Mouse (Mus musculus): Measurements from ENCODE around the gene Rae1.

Rae1 gene

DNA sequence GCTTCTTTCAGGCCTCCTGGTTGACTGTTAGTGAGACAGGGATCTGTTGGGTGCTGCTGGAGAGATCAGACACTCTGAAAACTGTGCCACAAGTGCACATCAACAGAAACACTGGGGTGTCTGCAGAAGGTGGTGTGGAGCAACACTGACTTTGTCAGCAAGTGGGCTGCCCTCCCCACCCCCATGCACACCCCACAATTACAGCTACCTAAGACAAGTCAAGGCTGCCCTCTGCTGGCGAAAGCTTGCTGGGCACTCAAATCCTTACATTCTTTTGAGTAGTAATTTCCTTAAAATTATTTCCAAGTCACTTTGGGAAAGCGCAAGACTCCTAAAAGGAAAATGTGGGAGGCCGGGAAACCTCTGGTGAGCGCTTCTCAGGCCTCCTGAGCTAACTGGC lies 3.7 kb upstream of the Rae1 start:
- peak; percentile 63 for DNase-seq (ENCODE audit: low read depth, low spot score)

DNA sequence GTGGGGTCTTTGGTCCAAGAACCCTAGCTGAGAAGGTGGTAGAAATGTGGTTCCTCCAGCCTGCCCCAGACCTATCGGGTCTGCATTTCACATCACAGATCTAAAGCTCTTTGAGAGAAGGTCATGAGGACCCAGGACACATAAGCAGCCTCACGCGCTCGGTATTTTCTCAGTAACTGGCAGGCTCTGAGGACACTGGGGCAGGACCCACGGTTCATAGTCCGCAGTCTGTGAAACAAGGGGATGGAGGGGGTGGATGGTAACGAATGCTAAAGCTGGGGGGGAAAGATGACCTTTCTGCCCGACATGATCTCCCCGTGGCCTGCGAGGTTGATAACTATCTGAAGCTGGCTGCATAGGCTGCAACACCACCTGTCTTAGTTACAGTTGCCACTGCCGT lies 2.2 kb upstream of the Rae1 start:
- DNase-seq (ENCODE audit: low read depth, low spot score): no peak

DNA sequence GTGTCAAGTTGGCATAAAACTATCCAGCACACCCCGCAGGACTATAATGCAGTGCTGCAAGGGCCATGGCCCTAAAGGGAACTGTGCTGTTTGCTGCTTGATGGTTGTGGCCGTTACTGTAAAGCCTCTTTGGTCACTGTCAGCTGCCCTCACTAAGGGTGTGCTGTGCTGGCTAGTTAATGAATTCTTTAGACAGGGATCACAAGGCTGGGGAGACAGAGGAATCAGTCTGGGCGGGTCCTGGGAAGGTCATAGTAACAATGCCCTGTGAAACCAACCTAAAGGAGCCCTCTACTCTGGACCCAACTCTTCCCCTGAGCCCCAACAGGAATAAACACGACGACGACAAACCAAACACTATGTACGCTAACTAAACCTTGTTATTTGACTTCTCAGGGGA lies 1.4 kb upstream of the Rae1 start:
- no peak for DNase-seq (ENCODE audit: low read depth, low spot score)

DNA sequence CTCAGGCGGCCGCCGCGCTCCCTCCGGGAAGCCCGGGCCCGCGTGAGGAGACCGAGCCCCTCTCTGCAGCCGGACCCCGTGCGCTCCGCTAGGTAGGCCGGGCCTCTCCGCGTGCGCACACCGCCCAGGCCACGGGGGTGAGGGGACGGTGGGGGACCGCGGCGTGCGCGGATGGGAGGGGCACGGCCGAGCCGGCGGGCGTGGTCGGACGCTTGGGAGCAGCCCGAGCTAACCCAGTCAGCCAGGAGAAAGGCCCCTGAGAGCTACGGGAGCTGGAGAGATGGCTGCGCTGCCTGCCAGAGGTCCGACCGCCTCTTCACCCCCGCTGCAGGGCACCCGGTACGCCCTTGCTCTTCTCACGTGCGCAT lies 352 bp downstream of the Rae1 start:
- no peak for DNase-seq (ENCODE audit: low read depth, low spot score)

DNA sequence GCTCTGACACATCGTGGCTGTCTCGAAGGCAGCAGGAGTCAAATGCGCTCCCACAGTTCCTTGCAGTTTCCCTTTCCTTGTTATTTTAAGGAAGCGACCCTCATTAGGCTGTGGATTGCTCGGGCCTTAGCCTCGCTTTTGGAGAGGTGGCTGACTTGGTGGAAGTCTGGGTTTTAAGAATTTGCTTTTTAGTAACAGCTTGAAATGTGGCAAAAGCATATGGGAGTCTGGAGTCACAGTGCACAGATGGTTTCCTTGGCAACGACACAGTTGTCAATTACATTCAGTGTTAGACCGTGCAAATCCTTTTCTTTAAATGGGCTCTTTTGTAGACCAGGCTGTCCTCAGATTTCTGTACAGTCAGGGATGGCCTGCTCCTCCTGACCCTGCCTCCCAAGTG lies 1.0 kb downstream of the Rae1 start:
- no peak for DNase-seq (ENCODE audit: low read depth, low spot score)

DNA sequence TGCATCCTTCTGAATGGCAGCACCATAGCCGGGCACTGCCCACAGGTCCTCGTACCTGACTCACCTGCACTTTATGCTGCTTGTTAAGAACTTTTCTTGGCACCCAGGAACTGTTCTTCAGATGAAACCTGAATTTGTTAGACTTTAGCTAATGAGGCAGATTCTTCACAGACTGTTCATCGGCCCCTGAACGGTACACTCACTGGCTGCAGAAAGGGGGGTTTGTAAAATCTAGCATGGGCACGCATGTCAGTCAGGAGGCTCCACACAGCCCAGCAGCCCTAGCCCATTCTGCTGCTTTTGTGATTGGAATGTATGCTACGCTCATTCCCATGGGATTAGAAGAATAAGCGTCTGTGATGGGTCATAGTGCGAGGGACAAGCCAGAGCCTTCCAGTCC lies 3.8 kb downstream of the Rae1 start:
- no peak for DNase-seq (ENCODE audit: low read depth, low spot score)

DNA sequence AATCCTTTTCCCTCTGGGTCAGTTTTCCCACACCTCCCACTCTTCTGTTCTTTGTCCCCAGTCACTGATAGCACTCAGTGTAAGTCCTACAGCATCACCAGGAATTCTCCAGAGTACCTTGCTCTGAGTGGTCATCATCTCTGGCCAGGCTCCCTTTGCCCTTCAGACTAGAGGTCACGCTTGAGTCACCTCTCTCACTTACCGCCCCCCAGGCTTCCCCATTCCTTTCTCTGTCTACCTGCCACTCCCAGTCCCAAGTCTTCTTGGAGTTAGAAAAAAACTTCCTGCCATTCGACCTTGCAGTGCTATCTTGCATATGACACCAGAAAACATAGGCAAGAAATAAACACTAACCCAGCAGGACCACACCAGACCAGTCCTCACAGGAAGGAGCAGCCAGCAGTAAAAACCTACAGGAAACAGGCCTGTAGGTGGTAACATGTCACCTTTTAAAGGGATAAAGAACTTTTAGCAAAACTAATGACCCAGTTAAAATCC lies 10.4 kb downstream of the Rae1 start:
- no peak for DNase-seq (ENCODE audit: low read depth, low spot score)

DNA sequence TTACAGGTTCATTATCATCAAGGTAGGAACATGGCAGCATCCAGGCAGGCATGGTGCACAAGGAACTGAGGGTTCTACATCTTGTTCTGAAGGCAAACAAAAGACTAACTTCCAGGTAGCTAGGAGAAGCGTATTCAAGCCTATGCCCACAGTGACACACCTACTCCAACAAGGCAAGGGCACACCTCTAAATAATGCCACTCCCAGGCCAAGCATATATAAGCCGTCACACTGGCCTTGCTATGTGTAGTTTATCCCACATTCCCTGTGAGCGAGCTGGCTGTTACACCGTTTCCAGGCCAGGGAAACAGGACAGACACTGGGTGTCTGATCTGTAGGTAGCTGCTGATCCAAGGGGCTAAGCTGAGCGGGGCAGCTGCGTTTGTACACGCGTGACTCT lies 11.5 kb downstream of the Rae1 start:
- DNase-seq (ENCODE audit: low read depth, low spot score): no peak

DNA sequence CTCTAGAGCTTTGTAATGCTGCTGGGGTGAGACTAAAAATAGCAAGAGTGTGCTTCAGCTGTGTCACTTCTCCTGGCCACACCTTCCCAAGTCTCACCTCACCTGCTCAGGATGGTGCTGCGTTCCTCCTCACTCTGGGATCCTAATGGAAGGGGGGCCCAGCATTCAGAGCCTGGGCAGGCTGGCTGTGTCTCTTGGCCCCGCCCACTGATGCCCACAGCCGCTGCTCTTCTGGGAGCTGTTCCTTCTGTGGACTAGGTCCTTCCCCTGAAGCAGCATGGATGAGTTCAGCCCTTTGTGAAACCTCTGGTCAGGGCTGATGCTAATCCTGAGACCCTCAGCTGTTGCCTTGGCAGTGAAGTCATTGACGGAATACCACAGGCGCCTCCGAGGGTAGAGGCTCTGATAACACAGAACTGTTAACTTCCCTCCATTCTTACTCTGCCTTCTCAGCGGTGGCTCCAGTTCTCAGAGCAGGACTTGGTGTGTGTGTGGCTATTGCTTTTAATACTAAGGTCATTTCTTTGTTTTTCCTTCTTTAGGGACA lies 14.9 kb downstream of the Rae1 start:
- no peak for DNase-seq (ENCODE audit: low read depth, low spot score)

DNA sequence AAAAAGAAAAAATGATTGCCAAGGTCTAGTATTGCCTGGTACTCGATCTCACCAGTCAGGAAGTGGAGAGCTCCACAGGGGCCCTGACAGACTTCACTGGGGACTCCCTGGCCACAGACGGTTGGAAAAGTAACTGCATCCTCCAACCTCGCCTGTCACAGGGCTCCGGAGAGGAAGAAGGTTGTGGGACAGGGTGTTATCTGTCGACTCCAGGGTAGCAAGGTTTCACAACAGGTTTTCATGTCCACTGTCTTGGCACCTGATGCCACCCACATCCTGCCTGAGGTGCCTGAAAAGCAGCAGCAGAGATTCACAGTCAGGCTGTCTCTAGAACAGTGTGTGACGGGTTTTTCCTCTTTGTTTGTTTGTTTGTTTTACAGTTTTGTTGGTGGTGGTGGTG lies 18.0 kb downstream of the Rae1 start:
- DNase-seq (ENCODE audit: low read depth, low spot score): no peak

DNA sequence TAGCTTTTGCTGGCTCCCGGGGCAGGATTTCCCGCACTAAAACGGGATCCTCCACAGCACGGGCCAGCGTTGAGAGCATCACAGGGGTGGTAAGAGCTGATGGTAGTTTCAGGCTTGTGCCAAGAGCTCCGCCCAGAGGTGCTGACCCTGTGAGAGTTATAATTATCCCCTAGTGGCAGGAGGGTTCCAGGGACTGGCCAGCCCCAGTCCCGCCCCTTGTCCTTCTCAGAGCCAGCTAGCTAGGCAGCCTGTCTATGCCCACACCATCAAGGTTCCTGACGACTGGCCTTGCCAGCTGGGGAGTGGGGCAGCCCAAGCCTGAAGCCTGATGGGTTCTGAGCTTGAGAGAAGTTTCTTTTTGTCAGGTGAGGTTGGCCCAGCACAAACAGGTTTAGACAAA lies 18.7 kb downstream of the Rae1 start:
- DNase-seq (ENCODE audit: low read depth, low spot score): no peak

DNA sequence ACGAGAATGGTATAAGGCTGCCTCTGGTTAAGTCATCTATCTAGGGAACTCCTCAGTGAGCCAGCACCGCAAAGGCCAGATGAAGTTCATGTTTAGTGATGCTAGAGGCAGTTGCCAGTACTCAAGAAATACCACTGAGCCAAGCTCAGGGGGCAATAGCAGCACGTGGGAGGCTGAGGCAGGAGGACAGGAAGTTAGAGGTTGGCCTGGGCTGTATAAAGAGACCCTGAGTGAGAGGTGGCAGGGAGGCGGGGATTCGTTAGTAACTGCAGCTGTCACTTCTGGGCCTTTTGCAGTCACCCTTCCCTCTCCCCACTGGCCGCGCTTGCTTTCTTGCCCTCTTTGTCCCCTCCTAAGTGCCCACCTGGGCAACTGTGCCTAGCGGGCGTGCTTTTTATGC lies 19.4 kb downstream of the Rae1 start:
- DNase-seq (ENCODE audit: low read depth, low spot score): no peak

DNA sequence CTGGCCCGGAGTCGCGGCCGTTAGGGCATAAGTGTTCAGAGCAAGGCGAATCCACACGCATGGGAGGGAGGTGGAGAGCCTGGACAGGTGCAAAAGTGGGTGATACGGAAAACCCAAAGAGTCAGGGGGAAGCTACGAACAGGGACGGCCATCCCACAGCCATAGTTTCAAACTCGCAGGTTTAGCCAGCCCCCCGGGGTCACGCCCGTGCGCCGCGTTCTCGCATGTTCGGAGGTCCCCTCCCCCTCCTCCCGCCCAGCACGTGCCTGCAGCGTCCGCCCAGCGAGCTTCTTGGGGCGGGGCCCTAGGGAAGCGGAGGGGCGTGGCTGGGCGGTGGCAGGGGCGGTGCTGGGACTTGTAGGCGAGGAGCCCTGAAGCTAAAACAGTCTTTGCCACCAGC lies 19.9 kb downstream of the Rae1 start:
- peak; percentile 61 for DNase-seq (ENCODE audit: low read depth, low spot score)

DNA sequence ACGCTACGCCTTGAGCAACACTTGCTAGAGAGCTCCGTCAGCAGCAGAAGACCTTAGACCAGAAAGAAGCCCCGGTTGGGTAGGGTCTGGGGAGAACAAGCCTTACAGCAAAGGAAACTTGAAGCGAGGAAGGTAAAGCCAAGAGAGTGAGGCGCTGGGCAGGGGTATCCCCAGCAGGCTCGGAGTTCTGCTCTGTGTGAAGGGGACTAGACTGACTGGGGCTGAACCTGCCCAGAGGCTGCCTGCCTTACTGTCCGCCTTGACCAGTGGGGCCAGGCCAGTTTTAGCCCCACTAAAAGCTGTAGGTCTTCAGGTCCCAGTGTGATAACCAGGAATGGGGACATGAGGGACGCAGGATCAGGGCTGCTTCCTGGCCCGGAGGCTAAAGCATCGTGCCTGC lies 20.5 kb downstream of the Rae1 start, which contains the start of gene Rbm38:
Gene Rbm38 (plus strand): TSS at position 69 of the 400 bp plus-strand sequence.
- DNase-seq (ENCODE audit: low read depth, low spot score): no peak

DNA sequence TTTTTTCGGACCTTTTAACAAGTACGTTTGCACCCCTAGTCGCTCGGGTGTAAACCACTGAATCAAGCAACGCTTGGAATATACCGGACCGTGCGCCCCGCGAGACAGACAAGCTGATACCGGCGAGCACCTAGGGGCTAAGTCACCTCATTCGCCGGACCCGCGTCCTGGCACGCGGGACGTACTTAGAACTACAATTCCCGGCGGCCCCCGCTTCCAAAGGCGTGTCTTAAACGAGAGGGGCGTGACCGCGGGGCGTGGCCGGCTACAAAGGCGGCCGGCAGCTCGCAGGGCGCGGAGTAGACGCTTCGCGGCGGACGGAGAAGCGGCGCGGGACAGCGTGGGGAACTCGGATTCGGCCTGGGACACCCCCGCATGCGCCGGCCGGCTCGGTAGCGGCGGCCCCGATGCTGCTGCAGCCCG lies 21.7 kb downstream of the Rae1 start:
- DNase-seq (ENCODE audit: low read depth, low spot score): peak; percentile 82

DNA sequence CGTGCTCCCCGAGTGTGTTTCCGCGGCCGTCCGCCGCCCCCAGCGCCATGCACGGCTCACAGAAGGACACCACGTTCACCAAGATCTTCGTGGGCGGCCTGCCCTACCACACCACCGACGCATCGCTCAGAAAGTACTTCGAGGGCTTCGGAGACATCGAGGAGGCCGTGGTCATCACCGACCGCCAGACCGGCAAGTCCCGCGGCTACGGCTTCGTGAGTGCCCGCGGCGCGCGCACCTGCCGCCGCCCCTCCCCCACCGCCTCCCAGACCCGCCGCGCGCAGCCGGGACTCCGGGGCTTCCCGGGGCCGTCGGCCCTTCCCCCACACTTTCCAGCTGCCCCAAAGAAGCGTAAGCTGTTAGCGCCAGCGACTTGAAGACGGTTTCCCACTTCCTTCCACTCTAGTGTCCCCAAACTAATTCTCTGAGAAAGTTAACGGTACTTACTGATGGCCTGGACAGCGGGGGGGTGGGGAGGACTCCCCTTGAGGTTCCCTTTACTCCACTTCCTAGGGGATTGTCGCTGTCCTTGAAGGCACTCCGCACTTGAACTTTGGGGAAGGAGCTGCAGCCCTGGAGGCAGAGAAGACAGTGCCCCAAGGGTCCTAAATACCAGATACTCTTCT lies 22.3 kb downstream of the Rae1 start:
- DNase-seq (ENCODE audit: low read depth, low spot score): no peak

DNA sequence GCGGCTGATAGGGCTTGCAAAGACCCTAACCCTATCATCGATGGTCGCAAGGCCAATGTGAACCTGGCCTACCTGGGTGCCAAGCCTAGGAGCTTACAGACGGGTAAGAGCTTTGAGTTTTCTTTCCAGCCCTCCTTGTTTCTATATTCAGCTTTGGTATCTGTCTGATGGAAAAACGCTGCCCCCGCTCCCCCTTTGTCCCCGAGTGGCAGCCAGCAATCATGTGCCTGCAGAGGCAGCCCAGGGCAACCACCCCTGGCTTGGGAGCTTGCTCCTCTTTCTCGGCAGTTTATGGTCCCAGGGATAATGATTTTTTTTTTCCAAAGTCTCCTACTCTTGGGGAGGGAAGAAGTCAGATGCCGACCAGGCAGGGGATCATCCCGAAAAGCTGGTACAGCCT lies 22.9 kb downstream of the Rae1 start:
- no peak for DNase-seq (ENCODE audit: low read depth, low spot score)

DNA sequence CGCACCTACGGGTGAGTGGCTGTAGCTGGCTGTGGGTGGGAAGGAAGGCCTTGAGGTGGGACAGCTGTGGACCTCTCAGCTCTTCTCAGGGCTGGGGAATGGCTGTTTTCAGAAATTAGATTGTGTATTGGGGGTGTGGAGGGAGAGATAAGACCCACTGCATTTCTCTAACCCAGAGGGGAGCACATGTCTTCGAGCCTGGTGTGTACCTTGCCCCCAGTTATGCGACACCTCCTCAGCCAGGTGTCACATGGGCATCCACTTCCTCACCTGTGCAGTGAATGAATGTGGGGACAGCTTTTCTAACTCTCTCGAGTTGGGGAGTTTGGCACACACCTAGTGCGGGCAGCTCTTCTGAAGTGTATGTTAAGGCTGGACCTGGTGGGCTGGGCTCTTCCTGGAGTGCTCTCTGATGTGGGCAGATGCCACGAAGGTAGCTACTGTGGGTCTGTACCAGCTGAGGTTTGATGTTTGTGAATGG lies 23.5 kb downstream of the Rae1 start:
- DNase-seq (ENCODE audit: low read depth, low spot score): no peak

DNA sequence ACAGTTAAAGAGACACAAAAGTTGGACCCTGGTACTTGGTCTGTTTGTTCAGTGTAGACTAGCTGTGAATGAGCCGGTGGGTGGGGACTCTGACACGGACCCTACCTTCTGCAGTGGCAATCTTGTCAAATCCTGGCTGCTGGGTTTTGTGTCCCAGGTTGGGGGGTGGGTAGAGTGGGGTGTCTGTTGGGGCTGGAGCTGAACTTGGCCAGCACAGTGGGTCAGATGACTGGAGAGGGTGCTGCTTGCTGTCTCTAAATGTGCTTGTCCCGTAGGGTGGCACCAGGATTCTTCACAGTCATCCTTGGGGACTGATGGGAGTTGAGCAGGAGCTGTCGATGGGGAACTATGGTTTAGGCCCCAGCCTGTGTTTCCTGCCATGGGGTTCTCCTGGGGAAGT lies 24.0 kb downstream of the Rae1 start:
- DNase-seq (ENCODE audit: low read depth, low spot score): no peak

DNA sequence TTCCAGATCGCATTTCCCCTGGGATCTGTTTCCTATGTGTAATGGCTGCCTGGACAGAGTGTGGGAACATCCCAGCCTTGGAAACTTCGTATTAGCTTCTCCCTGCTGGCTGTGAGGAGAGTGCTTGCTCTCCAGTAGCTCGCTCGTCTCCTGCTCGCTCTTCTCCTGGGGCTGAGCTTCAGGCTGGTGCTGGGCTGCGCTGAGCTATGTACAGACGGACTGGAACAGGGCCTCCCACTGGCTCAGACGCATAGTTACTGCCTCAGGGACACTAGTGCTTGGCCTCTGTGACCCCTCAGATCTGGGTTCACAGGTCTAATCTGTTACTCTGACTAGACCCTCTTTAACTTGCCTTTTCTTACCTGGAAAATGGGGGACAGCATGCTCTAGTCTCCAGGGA lies 24.5 kb downstream of the Rae1 start:
- DNase-seq (ENCODE audit: low read depth, low spot score): no peak

DNA sequence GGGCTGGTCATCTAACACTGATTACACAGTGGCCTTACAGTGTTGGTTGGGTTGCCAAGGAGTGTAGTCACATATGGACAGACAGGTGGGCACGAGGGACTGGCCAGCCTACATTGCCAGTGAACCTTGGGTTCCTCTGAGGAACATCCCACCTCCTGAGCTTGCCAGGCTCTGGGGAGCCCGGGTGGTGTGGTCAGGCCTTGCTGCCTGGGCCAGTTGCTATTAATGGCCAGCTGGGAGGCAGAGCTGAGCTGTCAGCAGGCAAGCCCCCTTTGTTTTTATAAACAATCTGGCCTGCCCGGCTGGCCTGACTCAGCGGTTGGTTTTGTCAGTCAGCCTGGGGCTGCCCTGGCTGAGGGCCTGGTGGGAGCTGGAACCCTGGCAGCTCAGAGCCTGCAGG lies 25.0 kb downstream of the Rae1 start:
- no peak for DNase-seq (ENCODE audit: low read depth, low spot score)

DNA sequence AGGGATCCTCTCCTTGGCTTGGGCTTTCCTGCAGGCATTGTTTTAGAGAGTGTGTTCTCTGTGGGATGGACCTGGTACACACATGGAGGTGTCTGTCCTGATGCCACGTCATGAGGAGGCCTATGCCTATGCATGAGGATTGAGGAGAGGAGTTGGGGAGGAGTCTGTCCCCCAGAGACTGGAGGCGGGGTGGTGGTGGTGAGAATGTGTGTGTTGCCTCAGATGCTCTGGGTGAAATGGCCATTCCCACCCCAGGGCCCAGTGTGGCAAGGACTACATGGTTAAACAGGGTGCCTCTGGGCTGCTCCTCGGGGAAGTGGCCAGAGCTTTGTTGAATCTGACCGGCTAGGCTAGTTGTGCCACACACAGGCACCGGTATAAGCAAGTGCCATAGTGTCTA lies 26.4 kb downstream of the Rae1 start:
- DNase-seq (ENCODE audit: low read depth, low spot score): no peak

DNA sequence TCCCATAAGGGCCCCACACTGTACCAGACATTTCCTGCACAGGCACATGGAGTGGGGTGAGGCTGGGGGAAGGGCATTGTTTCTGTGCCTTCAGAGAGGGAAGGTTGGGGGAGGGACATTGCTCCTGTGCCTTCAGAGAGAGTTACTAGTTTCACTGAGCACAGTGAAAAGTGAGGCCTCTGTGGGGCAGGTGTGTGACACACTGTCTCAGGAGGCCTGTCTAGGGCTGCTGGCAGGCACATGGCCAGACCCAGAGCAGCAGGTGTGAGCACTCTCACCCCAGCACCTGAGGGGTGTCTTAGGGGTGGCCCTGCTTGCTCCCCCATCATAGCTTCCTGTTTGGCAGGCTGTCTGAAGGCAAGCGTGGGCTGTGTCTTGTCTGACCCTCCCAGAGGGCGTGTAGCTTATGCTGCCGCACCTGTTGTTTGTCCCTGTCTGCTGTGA lies 26.8 kb downstream of the Rae1 start:
- DNase-seq (ENCODE audit: low read depth, low spot score): no peak
